Mouse (Mus musculus) Muller cell, postnatal 12 days (primary cell): Measurements from ENCODE around the gene H2-Oa.
A peak's percentile ranks its signal among the peaks of the same experiment; 100 is the strongest.

Experiments used
- DNase-seq: peaks from one replicate; pipeline ENCODE4 v3.0.0-alpha.2; 2015; ENCODE audit errors: inconsistent ontology term

The H2-Oa gene

DNA sequence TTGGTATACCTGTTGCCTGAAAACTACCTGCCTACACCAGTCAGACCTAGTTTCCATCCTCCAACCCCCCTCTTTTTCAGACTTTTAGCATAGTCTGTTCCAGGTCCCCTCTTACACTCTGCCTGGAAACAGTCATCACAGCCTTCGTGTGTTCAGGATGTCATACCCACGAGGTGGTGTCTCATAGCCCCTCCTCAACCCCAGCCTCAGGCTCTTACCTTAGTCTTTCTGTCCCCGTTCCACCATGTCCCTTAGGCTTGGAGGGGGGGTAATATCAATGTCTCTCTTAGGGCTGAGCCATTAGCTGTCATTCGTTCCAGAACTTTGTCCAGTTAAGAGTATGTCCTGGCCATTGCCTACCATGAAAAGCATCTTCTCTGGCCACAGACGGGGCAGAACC is 9.0 kb downstream of the H2-Oa start:
- no peak for DNase-seq

GRCm38 (mm10) chr17:34101604-34102032 is 9.5 kb downstream of the H2-Oa start:
- peak; percentile 94 for DNase-seq

DNA sequence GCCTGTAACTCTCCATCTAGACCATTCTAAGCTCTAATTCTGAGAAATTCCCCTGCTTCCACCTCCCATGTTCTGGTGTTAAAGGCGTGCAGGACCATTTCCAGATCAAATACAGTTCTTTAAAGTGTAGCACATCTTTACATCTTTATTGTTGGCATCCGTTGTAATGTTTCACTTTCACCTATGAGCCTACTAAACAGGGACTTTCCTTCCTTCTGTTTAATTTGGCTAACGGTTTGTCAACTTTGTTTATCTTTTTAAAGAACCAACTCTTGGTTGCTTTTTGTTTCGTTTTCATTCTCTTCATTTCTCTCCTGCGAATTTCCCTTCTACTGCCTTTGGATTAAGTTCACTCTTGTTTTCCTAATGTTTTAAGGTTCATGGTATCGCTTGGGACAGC is 10.7 kb downstream of the H2-Oa start:
- DNase-seq: no peak

- no peak for DNase-seq
These were observed 12.7 kb downstream of the H2-Oa start for GRCm38 (mm10) chr17:34104804-34105203.

DNA sequence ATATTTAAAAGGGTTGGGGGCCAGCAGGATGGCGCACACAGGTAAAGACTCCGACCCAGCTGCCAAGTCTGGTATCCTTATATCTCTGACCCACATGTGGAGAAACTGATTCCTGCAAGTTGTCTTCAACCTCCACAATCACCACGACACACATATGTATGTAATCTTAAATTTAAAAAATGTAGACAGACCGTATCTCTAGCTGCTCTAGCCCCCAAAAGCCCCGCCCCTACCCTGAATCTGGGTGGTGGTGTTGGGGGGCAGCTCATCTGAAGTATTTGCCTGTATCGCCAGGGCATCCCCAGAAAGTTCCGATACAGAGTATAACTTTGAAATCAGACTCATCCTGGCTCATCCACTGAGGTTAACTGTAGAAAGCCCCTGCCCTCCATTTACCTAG is 14.4 kb downstream of the H2-Oa start:
- no peak for DNase-seq

DNA sequence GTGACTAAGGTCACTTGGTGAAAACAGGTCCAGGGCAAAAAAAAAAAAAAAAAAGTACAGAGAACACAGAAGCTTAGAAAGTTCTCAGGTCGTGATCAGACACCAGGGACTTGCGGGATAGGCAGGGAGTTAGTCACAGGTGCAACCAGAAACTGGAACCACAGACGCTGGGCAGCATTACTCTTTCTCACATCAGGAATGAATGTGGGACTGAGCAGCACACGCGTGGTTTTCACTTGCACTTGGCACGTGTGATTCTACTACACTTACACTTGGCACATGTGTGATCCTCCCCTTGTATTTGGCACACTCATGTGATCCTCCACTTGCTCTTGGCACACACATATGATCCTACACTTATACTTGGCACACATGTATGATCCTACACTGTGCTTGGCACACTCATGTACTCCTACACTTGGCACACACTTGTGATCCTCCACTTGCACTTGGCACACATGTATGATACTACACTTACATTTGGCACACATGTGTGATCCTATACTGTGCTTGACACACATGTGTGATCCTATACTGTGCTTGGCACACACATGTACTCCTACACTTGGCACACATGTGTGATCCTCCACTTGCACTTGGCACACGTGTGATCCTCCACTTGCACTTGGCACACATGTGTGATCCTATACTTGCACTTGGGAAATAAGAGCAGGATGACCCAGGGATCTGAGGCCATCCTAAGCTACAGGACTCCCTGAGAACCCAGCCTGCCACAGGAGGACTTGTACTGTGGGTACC is 15.1 kb downstream of the H2-Oa start:
- no peak for DNase-seq

- no peak for DNase-seq
These were observed 16.3 kb downstream of the H2-Oa start for GRCm38 (mm10) chr17:34108460-34108859.

GRCm38 (mm10) chr17:34109038-34109805 is 17.1 kb downstream of the H2-Oa start:
- peak; percentile 17 for DNase-seq

DNA sequence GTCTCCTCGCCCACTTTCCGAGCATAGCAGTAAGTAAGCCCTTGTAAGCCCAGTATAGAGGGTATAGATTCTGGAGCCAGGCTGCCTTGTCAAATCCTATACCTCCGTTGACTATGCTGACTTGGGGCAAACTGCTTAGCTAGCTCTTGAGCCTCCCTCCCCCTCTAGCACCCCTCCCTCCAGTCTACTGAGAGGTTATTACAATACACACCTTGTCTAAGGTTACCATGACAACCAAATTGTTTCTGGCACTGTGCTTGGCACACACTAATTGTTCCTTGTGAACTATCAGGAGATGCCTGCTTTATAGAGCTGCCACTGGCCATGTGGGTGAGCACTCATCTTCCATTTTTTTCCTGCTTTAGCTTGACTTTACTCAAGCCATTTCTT is 17.7 kb downstream of the H2-Oa start:
- peak; percentile 17 for DNase-seq

- DNase-seq: no peak
These were observed 18.2 kb downstream of the H2-Oa start for GRCm38 (mm10) chr17:34110309-34110708.

DNA sequence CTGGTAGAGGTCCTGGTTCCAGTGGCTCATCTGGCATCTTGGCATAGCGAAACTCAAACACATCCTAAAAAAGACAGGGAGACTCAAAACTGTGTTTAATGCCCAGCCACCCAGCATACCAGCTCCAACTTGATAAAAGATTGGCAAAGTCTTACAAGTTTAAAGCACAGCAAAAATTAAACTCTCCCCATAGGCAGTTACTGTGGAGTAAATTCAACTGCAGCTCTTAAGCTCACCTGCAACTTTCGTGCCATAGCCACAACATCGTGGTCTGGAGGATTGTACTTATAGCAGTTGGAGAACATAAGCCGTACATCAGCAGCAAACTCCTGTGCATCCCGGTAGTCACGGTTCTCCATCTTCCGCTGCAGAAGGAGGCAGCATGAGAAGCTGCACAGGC is 22.0 kb downstream of the H2-Oa start:
- no peak for DNase-seq

- peak; percentile 14 for DNase-seq
These were observed 24.7 kb downstream of the H2-Oa start for GRCm38 (mm10) chr17:34116736-34117370.

GRCm38 (mm10) chr17:34117421-34118112 is 25.4 kb downstream of the H2-Oa start:
- peak; percentile 63 for DNase-seq

GRCm38 (mm10) chr17:34118113-34118872 is 26.2 kb downstream of the H2-Oa start:
- peak; percentile 61 for DNase-seq

DNA sequence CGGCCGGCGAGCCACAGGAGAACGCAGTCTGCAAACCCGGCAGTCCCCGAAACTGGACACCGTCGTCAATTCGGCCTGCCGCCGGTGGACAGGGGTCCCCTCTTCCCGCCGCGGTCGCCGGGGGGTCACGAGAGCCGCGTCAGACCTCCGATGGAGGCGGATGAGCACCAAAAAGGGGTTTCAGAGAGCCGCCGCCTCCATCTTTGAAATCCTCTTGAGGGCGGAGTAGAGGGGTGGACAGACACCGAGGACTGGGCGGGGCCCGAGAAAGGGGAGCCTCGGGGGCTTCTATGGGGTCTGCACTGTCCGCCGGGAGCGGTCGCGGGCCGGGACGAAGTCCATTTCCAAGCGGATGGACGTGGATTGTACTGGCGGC is 26.7 kb downstream of the H2-Oa start:
- no peak for DNase-seq

GRCm38 (mm10) chr17:34119249-34120179 is 27.4 kb downstream of the H2-Oa start, which contains the start of gene H2-DMa:
H2-DMa (plus strand) TSS chr17:34119541.
- peak; percentile 99 for DNase-seq

- peak; percentile 96 for DNase-seq
These were observed 28.1 kb downstream of the H2-Oa start for GRCm38 (mm10) chr17:34120180-34120723.

GRCm38 (mm10) chr17:34120814-34121171 is 28.7 kb downstream of the H2-Oa start:
- DNase-seq: no peak

DNA sequence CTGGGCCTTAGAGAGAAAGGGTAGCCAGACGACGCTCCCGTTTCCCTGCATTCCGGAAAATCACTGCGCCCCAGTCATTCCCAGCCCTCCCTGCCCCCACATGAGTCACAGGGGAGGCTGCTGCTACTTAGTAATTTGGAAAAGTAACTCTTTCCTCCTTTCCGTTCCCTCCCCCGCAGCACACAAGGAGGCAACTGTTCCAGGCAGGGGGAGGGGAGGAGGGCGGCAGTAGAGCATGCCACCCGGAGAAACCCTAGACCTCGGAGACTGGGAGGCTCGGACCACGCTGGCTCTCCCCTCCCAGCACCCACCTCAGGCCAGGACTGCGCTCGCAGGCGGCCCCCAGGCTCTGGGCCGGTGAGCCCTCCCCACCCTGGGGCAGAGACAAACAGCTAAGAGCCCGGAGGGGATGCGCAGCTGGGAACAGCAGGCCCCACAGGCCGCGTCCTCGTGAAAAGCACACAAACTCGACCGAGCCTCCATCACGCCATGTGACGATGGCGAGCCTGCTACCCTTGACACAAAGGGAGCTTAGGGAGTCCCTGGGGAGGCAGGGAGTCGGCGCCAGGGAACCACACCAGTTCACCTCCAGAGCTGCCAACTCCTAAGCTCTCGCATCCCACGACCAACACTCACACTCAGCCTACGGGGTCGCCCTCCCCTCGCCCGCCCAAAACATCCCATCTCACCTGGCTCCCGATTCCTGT is 29.2 kb downstream of the H2-Oa start:
- peak; percentile 100 for DNase-seq
